Mouse (Mus musculus): ENCODE measurements around the gene Cep131. TPM values are rescaled to one million over a fixed set of nuclear protein-coding genes. Genes with fewer than 3 reads are reported as not detected.

Cep131 gene
- polyA plus RNA-seq, 1 experiment from 2014 or later, result 13.4 TPM

- Histone ChIP-seq H3K4me3 (no peak overlapping the region), H3K4me2 (no peak overlapping the region), H3K36me3 (peaks cover 62% of the 10 kb centered on the region), H3K27ac (replicated peaks) (no peak overlapping the region), H3K4me1 (peaks cover 43% of the 10 kb centered on the region), H3K9me3 (no peaks in the 10 kb centered on the region), H3K27me3 (replicated peaks) (no peaks in the 10 kb centered on the region), H3K9ac (no peak overlapping the region)
- ATAC-seq (ENCODE audit: extremely low read depth, insufficient number of reproducible peaks, low FRiP score, low TSS enrichment), result no peak
- 91% methylated on average over 21 of the region's 21 CpGs for WGBS
These were observed 28.0 kb upstream of the Cep131 start for GRCm38 (mm10) chr11:120114488-120115215.

GRCm38 (mm10) chr11:120112136-120112535 is 25.5 kb upstream of the Cep131 start:
- Histone ChIP-seq H3K27me3 (replicated peaks) (no peaks in the 10 kb centered on the region), H3K9me3 (no peaks in the 10 kb centered on the region), H3K9ac (peak overlapping the region; percentile 8; the same call in 1 of the 2 replicates), H3K36me3 (peaks cover 65% of the 10 kb centered on the region), H3K27ac (replicated peaks) (peak overlapping the region; percentile 75), H3K4me1 (peaks cover 39% of the 10 kb centered on the region), H3K4me3 (no peak overlapping the region), H3K4me2 (0 out of 2 replicates have a peak overlapping the region, but pooled peaks have one; percentile 11)
- 48% methylated on average over 4 of the region's 4 CpGs for WGBS
- peak; percentile 51; the same call in 1 of the 2 replicates for ATAC-seq (ENCODE audit: extremely low read depth, insufficient number of reproducible peaks, low FRiP score, low TSS enrichment)

DNA sequence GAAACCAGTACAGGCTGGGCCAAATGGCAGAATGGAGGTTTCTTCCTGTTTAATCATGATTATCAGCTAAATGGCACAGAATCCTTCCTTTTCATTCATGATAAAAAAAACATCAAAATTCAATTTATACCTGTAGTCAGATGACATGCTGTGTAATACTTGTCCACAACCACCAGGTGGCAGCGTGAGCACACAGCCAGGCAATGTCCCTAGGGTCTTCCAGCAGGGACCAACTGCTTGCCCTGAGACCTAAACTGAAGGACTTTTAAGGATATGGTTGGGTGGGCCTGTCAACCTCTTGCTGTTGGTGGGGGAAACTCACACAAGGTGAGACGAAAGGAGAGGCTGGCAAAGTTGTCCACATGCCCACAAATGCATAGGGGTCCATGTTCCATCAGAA is 24.4 kb upstream of the Cep131 start:
- H3K36me3 ChIP-seq, result peaks cover 65% of the 10 kb centered on the region
- ATAC-seq (ENCODE audit: extremely low read depth, insufficient number of reproducible peaks, low FRiP score, low TSS enrichment), result no peak
- 4% methylated on average over 2 of the region's 2 CpGs for WGBS

DNA sequence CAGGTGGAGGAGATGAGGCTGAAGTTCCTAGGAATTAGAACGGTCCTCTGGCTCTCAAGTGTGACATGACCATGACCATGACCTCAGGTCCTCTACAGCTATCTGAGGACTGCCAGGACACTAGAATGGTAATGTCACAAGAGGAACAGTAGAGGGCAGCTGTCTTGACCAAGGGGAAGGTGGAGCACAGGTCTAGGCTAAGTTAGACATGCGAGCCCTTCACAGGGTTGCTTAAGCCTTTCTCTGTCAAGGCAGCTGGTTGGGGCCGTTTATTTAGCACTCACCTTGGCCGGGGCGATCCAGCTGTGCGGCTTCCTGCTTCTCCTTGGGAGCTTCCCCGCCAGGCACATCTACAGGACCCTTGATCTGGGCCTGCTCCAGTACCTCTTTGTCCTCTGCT is 23.9 kb upstream of the Cep131 start:
- 0 out of 2 replicates have a peak overlapping the region, but pooled peaks have one; percentile 8 for H3K9ac ChIP-seq
- no peak overlapping the region for H3K4me3 ChIP-seq
- no peaks in the 10 kb centered on the region for H3K9me3 ChIP-seq
- H3K27me3 ChIP-seq (replicated peaks), result no peaks in the 10 kb centered on the region
- H3K4me2 ChIP-seq, result no peak overlapping the region
- no peak overlapping the region for H3K27ac ChIP-seq (replicated peaks)
- peaks cover 39% of the 10 kb centered on the region for H3K4me1 ChIP-seq
- WGBS, result 61% methylated on average over 7 of the region's 7 CpGs
- peaks cover 65% of the 10 kb centered on the region for H3K36me3 ChIP-seq
- no peak for ATAC-seq (ENCODE audit: extremely low read depth, insufficient number of reproducible peaks, low FRiP score, low TSS enrichment)

More for the DNA sequence above, 24.4 kb upstream of the Cep131 start:
- H3K9ac ChIP-seq, result 0 out of 2 replicates have a peak overlapping the region, but pooled peaks have one; percentile 8
- H3K4me1 ChIP-seq, result peaks cover 39% of the 10 kb centered on the region
- H3K9me3 ChIP-seq, result no peaks in the 10 kb centered on the region
- peak overlapping the region; percentile 75; the same call in 1 of the 2 replicates for H3K27ac ChIP-seq (replicated peaks)
- H3K27me3 ChIP-seq (replicated peaks), result no peaks in the 10 kb centered on the region
- H3K4me2 ChIP-seq, result no peak overlapping the region
- no peak overlapping the region for H3K4me3 ChIP-seq

GRCm38 (mm10) chr11:120109558-120110210 is 23.1 kb upstream of the Cep131 start:
- Histone ChIP-seq H3K4me3 (no peak overlapping the region), H3K4me1 (peaks cover 46% of the 10 kb centered on the region), H3K27me3 (replicated peaks) (no peaks in the 10 kb centered on the region), H3K9me3 (no peaks in the 10 kb centered on the region), H3K4me2 (no peak overlapping the region), H3K9ac (no peak overlapping the region), H3K27ac (replicated peaks) (no peak overlapping the region), H3K36me3 (peaks cover 65% of the 10 kb centered on the region)
- 79% methylated on average over 14 of the region's 14 CpGs for WGBS
- no peak for ATAC-seq (ENCODE audit: extremely low read depth, insufficient number of reproducible peaks, low FRiP score, low TSS enrichment)

GRCm38 (mm10) chr11:120107796-120108195 is 21.2 kb upstream of the Cep131 start:
- ATAC-seq (ENCODE audit: extremely low read depth, insufficient number of reproducible peaks, low FRiP score, low TSS enrichment), result no peak
- no peak overlapping the region for H3K9ac ChIP-seq

GRCm38 (mm10) chr11:120107026-120107425 is 20.4 kb upstream of the Cep131 start:
- Histone ChIP-seq H3K9ac (no peak overlapping the region), H3K36me3 (peaks cover 73% of the 10 kb centered on the region), H3K27me3 (replicated peaks) (no peaks in the 10 kb centered on the region), H3K9me3 (no peaks in the 10 kb centered on the region), H3K27ac (replicated peaks) (no peak overlapping the region), H3K4me3 (no peak overlapping the region), H3K4me1 (peaks cover 33% of the 10 kb centered on the region), H3K4me2 (no peak overlapping the region)
- WGBS, result 73% methylated on average over 2 of the region's 2 CpGs
- ATAC-seq (ENCODE audit: extremely low read depth, insufficient number of reproducible peaks, low FRiP score, low TSS enrichment), result no peak

More at GRCm38 (mm10) chr11:120107796-120108195, 21.2 kb upstream of the Cep131 start:
- H3K4me2 ChIP-seq, result no peak overlapping the region
- no peaks in the 10 kb centered on the region for H3K9me3 ChIP-seq
- peaks cover 40% of the 10 kb centered on the region for H3K4me1 ChIP-seq
- 82% methylated on average over 9 of the region's 9 CpGs for WGBS
- no peaks in the 10 kb centered on the region for H3K27me3 ChIP-seq (replicated peaks)
- H3K4me3 ChIP-seq, result no peak overlapping the region
- H3K27ac ChIP-seq (replicated peaks), result no peak overlapping the region
- H3K36me3 ChIP-seq, result peaks cover 73% of the 10 kb centered on the region

DNA sequence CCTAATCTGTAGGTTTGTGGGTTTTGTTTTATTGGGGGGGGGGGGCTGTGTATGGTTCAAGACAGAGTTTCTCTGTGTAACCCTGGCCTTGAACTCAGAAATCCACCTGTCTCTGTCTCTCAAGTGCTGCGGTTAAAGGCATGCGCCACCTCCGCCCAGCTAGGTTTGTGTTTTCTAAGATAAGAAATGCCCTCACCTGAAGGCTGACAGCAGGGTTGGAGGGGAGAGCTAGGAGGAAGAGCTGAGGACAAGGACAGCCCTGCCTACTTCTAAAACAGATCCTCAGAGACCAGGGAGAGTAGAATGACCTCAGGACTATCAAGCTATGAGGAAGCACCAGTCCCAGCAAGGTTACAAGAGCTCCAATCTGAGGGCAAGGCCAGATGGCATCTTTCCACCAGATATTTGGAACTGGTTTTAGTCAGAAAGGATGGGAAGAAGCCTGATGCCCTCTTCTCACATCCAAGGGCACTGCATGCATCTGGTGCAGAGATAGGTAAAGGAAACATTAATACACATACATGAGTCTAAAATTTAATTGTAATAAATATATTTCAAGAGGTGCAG is 16.9 kb upstream of the Cep131 start:
- Histone ChIP-seq H3K27me3 (replicated peaks) (no peaks in the 10 kb centered on the region), H3K27ac (replicated peaks) (no peak overlapping the region), H3K36me3 (peaks cover 60% of the 10 kb centered on the region), H3K9me3 (no peaks in the 10 kb centered on the region), H3K4me2 (no peak overlapping the region), H3K4me1 (peaks cover 34% of the 10 kb centered on the region), H3K4me3 (no peak overlapping the region), H3K9ac (peak overlapping the region; percentile 44; the same call in 1 of the 2 replicates)
- WGBS, result 82% methylated on average over 3 of the region's 3 CpGs
- no peak for ATAC-seq (ENCODE audit: extremely low read depth, insufficient number of reproducible peaks, low FRiP score, low TSS enrichment)

- H3K4me1 ChIP-seq, result peaks cover 43% of the 10 kb centered on the region
- no peak for ATAC-seq (ENCODE audit: extremely low read depth, insufficient number of reproducible peaks, low FRiP score, low TSS enrichment)
- peak overlapping the region; percentile 67 for H3K27ac ChIP-seq (replicated peaks)
- peak overlapping the region; percentile 61; the same call in 1 of the 2 replicates for H3K9ac ChIP-seq
- H3K36me3 ChIP-seq, result peaks cover 44% of the 10 kb centered on the region
- no peaks in the 10 kb centered on the region for H3K27me3 ChIP-seq (replicated peaks)
- no peaks in the 10 kb centered on the region for H3K9me3 ChIP-seq
- no peak overlapping the region for H3K4me2 ChIP-seq
- no peak overlapping the region for H3K4me3 ChIP-seq
- 1% methylated on average over 3 of the region's 3 CpGs for WGBS
These were observed 14.4 kb upstream of the Cep131 start for GRCm38 (mm10) chr11:120101036-120101435.

- peak within 1 kb of the TSS; percentile 96 for H3K27ac ChIP-seq (replicated peaks)
- peak; percentile 96 for ATAC-seq (ENCODE audit: extremely low read depth, insufficient number of reproducible peaks, low FRiP score, low TSS enrichment)
These were observed 12.2 kb upstream of the Cep131 start, which contains the start of the genes Tepsin and Ndufaf8 for GRCm38 (mm10) chr11:120098588-120099511. Tepsin (minus strand) TSS chr11:120098731. Ndufaf8 (plus strand) TSS chr11:120098928.

More at GRCm38 (mm10) chr11:120098588-120099511, 12.2 kb upstream of the Cep131 start, which contains the start of the genes Tepsin and Ndufaf8:
- no peaks in the 10 kb centered on the region for H3K9me3 ChIP-seq
- peak within 1 kb of the TSS; percentile 88 for H3K4me2 ChIP-seq
- peaks cover 28% of the 10 kb centered on the region for H3K4me1 ChIP-seq
- no peaks in the 10 kb centered on the region for H3K27me3 ChIP-seq (replicated peaks)
- H3K36me3 ChIP-seq, result peaks cover 44% of the 10 kb centered on the region
- peak within 1 kb of the TSS; percentile 96 for H3K4me3 ChIP-seq
- peak within 1 kb of the TSS; percentile 92 for H3K9ac ChIP-seq
- WGBS, result under 1% methylated on average over 77 of the region's 77 CpGs

Measured in heart, embryonic 13.5 days (tissue).